Mouse (Mus musculus) embryonic stem cell, embryonic (primary cell): ENCODE results near the gene Pex13.
"Not testable (repeated sequence)": the region's sequence is repeated elsewhere in the genome, so short reads cannot be mapped to it uniquely, and the experiment has no call there.

Source experiments
- CTCF ChIA-PET, 4 experiments: fragments of 300-600 bp in 2 of 4; fragments of 350-600 bp in 2 of 4; sonication (Branson Sonifier 250); formaldehyde crosslinking; loops; one replicate each; lab custom pipeline; 2022; ENCODE audit warnings: inconsistent platforms in 2 of 4; lab: Charles Lee
- POLR2A ChIA-PET, 4 experiments: fragments of 300-600 bp in 2 of 4; fragments of 350-600 bp in 2 of 4; sonication (Branson Sonifier 250); formaldehyde crosslinking; loops; one replicate each; lab custom pipeline; 2022; ENCODE audit warnings: antibody characterized with exemption in 4 of 4, inconsistent platforms in 1 of 4; lab: Charles Lee

Gene Pex13

GRCm38 (mm10) chr11:23666526-23666925, 767 bp upstream of the Pex13 start:
- POLR2A ChIA-PET, result interaction anchor here (0.6 to 5.9 kb wide), 63 partner anchors 11 to 1036 kb away, joined by 3 to 119 read pairs (median 6); partner anchors contain the start of genes 0610010F05Rik (in 3 of the 4), Rel (in 3 of the 4), Ahsa2 (in 1 of the 4) and Cct4 (in 1 of the 4)
- CTCF ChIA-PET, result interaction anchor here in 2 of 4 experiments (1.0 to 1.1 kb wide), 3 partner anchors 12 to 136 kb away, joined by 3 read pairs; no protein-coding TSS in a partner anchor

GRCm38 (mm10) chr11:23665311-23665786, 410 bp downstream of the Pex13 start, which contains the start of gene Pus10:
TSS of gene Pus10 (plus strand) at chr11:23665674.
- ChIA-PET CTCF (interaction anchor here in 2 of 4 experiments (1.1 kb wide), 2 partner anchors 14 kb away, joined by 3 read pairs; no protein-coding TSS in a partner anchor), POLR2A (interaction anchor here (0.6 to 5.9 kb wide), 85 partner anchors 11 to 1035 kb away, joined by 3 to 119 read pairs (median 5); partner anchors contain the start of genes 0610010F05Rik (in 3 of the 4), Ahsa2 (in 3 of the 4), Rel (in 3 of the 4) and Cct4 (in 2 of the 4))

GRCm38 (mm10) chr11:23664232-23664631, 1.5 kb downstream of the Pex13 start:
- ChIA-PET CTCF (interaction anchor here in 1 of 4 experiments (0.6 kb wide), 1 partner anchor 191 kb away, joined by 17 read pairs; no protein-coding TSS in a partner anchor), POLR2A (interaction anchor here in 2 of 4 experiments (0.8 to 5.9 kb wide), 13 partner anchors 10 to 167 kb away, joined by 3 to 119 read pairs (median 23); partner anchors contain the start of genes 0610010F05Rik (in 2 of the 2) and Ahsa2 (in 2 of the 2))

GRCm38 (mm10) chr11:23657791-23658190, 8.0 kb downstream of the Pex13 start:
- ChIA-PET POLR2A (interaction anchor here in 3 of 4 experiments (0.7 to 8.7 kb wide), 8 partner anchors 7 to 1658 kb away, joined by 3 to 119 read pairs (median 4); partner anchors contain the start of genes Pex13 (in 2 of the 3), Pus10 (in 2 of the 3) and 0610010F05Rik (in 1 of the 3)), CTCF (no interaction called here)

- CTCF ChIA-PET, result no interaction called here
Measured at GRCm38 (mm10) chr11:23653666-23654065, 12.1 kb downstream of the Pex13 start.

DNA sequence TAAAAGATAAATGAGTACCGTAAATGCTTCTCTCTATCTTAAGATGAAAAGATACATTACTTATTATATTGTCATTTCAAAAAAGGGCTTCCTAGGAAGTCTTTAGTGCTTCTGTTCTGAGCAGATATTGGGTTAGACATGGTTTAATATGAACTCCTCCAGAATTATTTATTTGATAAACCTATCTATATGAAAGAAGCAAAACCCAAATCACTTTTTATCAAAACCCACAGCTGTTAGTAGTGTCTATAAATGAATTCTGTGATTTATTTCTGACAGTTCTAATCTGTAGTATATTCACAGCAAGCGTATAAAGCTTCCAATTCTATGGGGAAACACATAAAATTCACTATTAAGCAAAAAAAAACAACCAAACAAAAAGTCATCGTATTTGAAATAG, 17.9 kb downstream of the Pex13 start:
- ChIA-PET POLR2A (interaction anchor here in 3 of 4 experiments (0.9 to 5.8 kb wide), 5 partner anchors 10 to 18 kb away, joined by 3 to 23 read pairs (median 3); partner anchors contain the start of genes Pex13 (in 3 of the 3) and Pus10 (in 3 of the 3)), CTCF (interaction anchor here in 1 of 4 experiments (0.7 kb wide), 1 partner anchor 361 kb away, joined by 3 read pairs; no protein-coding TSS in a partner anchor)

More at GRCm38 (mm10) chr11:23653666-23654065, 12.1 kb downstream of the Pex13 start:
- POLR2A ChIA-PET, result interaction anchor here (0.6 to 8.7 kb wide), 13 partner anchors 9 to 156 kb away, joined by 3 to 119 read pairs (median 4); partner anchors contain the start of genes Pex13 (in 4 of the 4), Pus10 (in 4 of the 4), Ahsa2 (in 2 of the 4) and 0610010F05Rik (in 1 of the 4)

DNA sequence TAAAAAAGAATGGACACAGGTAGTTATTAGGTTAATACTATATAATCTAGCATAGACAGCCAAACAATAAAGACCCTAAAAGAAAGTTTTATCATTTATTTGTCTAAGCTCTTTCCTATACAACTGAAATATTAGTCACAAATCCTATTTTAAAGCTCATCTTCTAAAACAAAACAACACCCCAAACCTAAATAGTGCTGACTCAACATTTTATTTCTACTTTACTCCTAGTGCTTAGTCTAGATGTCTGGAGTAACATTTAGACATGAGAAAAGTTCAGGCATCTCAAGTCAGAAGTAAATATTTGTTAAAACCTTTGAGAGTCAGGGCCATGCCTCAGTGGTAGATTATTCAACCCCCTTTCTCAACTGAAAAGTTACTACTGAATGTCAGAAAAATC, 18.3 kb downstream of the Pex13 start:
- POLR2A ChIA-PET, result interaction anchor here in 3 of 4 experiments (0.8 to 5.8 kb wide), 4 partner anchors 10 to 18 kb away, joined by 3 to 23 read pairs (median 8); partner anchors contain the start of genes Pex13 (in 2 of the 3), Pus10 (in 2 of the 3) and 0610010F05Rik (in 1 of the 3)
- CTCF ChIA-PET, result no interaction called here

DNA sequence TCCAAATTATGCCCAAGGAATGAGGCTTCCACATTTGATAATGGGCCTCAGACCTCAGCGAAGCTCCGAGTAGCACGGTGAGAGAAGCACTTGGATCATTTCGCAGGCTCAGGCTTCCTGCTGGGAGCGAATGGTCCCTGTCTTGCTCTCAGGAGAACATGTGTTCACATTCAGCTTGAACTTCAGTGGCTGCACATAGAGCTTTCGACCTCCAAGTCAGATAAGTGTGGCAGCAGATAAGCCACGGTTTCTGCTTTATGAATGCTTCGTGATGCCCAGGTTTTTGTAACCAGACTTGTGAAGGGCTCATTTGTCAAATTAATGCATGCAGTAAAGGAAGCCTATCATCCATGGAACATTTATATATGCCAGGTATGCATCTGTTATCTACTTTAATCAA, 31.2 kb downstream of the Pex13 start:
- ChIA-PET POLR2A (interaction anchor here in 1 of 4 experiments (0.6 to 2.5 kb wide), 4 partner anchors 11 to 220 kb away, joined by 3 to 34 read pairs (median 8); partner anchors contain the start of genes Pex13 and Pus10), CTCF (no interaction called here)

DNA sequence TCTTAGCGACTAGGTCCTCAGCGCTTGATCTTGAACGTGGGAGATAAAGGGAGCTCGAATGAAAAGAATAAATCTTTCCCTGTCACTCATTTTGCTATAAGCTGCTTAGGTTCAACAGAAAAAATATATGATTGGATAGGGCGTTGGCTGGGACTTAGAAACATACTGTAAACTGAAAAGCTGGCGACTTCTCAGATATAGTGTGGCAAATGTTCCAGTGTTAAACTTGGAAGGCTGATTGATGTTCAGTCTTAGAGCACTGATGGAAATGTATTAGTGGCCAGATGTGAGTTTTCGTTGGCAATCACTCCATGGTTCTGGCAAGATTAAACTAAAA, 31.9 kb downstream of the Pex13 start:
- POLR2A ChIA-PET, result interaction anchor here (0.6 to 2.5 kb wide), 33 partner anchors 8 to 1999 kb away, joined by 3 to 43 read pairs (median 4); partner anchors contain the start of genes Pex13 (in 3 of the 4), Pus10 (in 3 of the 4) and Ahsa2 (in 2 of the 4)
- CTCF ChIA-PET, result no interaction called here

- ChIA-PET CTCF (interaction anchor here in 2 of 4 experiments (0.6 kb wide), 2 partner anchors 96 to 635 kb away, joined by 4 to 8 read pairs; no protein-coding TSS in a partner anchor), POLR2A (interaction anchor here (0.6 to 2.5 kb wide), 36 partner anchors 9 to 1999 kb away, joined by 3 to 43 read pairs (median 4); partner anchors contain the start of genes Pex13 (in 3 of the 4), Pus10 (in 3 of the 4) and Ahsa2 (in 2 of the 4))
Measured at GRCm38 (mm10) chr11:23632945-23633878, 32.5 kb downstream of the Pex13 start, which contains the start of gene 0610010F05Rik. TSS of gene 0610010F05Rik (minus strand) at chr11:23633639.

DNA sequence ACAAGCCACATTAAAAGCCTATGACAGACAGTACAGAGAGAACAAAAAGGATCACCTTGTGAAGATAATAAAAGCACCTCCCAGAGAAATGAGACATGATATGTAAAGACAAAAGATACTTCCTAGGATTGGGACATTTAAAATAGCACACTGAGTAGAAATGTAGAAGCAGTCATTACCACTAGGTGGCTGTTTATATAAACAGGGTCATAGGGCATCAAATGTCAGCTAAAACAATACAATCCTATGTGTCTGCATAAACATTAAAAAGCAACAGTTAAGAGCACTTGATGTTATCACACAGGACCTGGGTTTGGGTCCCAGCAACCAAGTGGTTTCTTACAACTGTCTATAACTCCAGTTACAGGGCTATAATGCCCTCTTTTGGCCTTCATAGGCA, 35.1 kb downstream of the Pex13 start:
- POLR2A ChIA-PET, result interaction anchor here in 1 of 4 experiments (2.1 kb wide), 1 partner anchor 35 kb away, joined by 5 read pairs; the partner anchor contains the start of genes Pex13 and Pus10
- CTCF ChIA-PET, result no interaction called here

GRCm38 (mm10) chr11:23618995-23619394, 46.8 kb downstream of the Pex13 start:
- CTCF ChIA-PET, result no interaction called here
- POLR2A ChIA-PET, result interaction anchor here in 2 of 4 experiments (1.0 to 1.3 kb wide), 3 partner anchors 10 to 47 kb away, joined by 3 to 5 read pairs (median 4); partner anchors contain the start of genes 0610010F05Rik (in 1 of the 2), Pex13 (in 1 of the 2) and Pus10 (in 1 of the 2)

DNA sequence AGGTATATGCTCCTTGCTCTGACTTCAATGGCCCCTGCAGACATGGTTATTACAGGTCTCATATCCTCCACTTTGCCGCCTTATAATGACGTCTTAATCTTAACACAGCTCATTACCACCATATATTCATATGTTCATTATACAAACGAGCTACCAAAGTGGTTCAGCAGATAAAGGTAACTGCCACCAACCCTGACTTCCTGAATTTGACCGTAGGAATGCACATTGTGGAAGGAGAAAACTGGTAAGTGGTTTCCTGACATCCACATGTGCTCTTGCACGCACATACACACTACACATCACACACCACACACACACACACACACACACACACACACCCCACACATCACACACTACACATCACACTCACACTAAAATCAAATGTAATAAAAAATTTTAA, 51.2 kb downstream of the Pex13 start:
- ChIA-PET CTCF (interaction anchor here in 1 of 4 experiments (0.6 to 0.8 kb wide), 2 partner anchors 17 to 23 kb away, joined by 3 to 5 read pairs; no protein-coding TSS in a partner anchor), POLR2A (interaction anchor here in 2 of 4 experiments (1.2 to 2.0 kb wide), 2 partner anchors 51 to 52 kb away, joined by 3 to 11 read pairs; partner anchors contain the start of genes Pus10 (in 2 of the 2) and Pex13 (in 1 of the 2))

DNA sequence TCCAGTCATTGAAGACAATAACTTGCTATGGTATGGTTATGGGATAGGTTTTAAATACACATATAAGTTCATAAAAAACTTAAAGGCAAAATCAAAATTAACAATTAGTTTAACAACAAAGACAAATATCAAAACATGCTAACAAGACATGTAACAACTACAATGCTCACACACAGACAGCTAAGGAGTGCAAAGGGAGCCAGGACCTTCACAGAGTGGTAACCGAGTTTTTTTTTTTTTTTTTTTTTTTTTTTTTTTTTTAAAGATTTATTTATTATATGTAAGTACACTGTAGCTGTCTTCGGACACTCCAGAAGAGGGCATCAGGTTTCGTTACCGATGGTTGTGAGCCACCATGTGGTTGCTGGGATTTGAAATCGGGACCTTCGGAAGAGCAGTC, 58.5 kb downstream of the Pex13 start:
- CTCF ChIA-PET, result interaction anchor here in 1 of 4 experiments (0.6 kb wide), 1 partner anchor 96 kb away, joined by 5 read pairs; no protein-coding TSS in a partner anchor
- POLR2A ChIA-PET, result not testable (repeated sequence)
